Mouse (Mus musculus): ENCODE results near the gene Trmt1l. TPM values are rescaled to one million over a fixed set of nuclear protein-coding genes. Genes with fewer than 3 reads are reported as not detected.

Trmt1l gene
- 24.7 TPM for polyA plus RNA-seq (2014; fragmentation: Illumina TruSeq; extraction: RNeasy Lipid Tissue Mini Kit (QIAGEN cat#74804); ENCODE audit: low read depth, low replicate concordance)

GRCm38 (mm10) chr1:151428263-151429221, at the start of gene Trmt1l, which contains the start of gene Swt1:
TSS of gene Trmt1l (plus strand) at chr1:151428542.
TSS of gene Swt1 (minus strand) at chr1:151428455.

GRCm38 (mm10) chr1:151500531-151501361, 72.4 kb downstream of the Trmt1l start, which contains the start of gene Rnf2:
TSS of gene Rnf2 (minus strand) at chr1:151500955.

Other genes starting within 250 kb of the Trmt1l start
- gene Gm47985, start 246.0 kb upstream of the Trmt1l start, polyA plus RNA-seq (2014; fragmentation: Illumina TruSeq; extraction: RNeasy Lipid Tissue Mini Kit (QIAGEN cat#74804); ENCODE audit: low read depth, low replicate concordance), result 2.0 TPM
- gene Gm8947, start 236.2 kb upstream of the Trmt1l start, polyA plus RNA-seq (2014; fragmentation: Illumina TruSeq; extraction: RNeasy Lipid Tissue Mini Kit (QIAGEN cat#74804); ENCODE audit: low read depth, low replicate concordance), result not detected
- not detected for gene Gm47995, start 230.1 kb upstream of the Trmt1l start, polyA plus RNA-seq (2014; fragmentation: Illumina TruSeq; extraction: RNeasy Lipid Tissue Mini Kit (QIAGEN cat#74804); ENCODE audit: low read depth, low replicate concordance)
- not detected for gene 3110040M04Rik, start 224.4 kb upstream of the Trmt1l start, polyA plus RNA-seq (2014; fragmentation: Illumina TruSeq; extraction: RNeasy Lipid Tissue Mini Kit (QIAGEN cat#74804); ENCODE audit: low read depth, low replicate concordance)
- gene Gm47996, start 218.4 kb upstream of the Trmt1l start, polyA plus RNA-seq (2014; fragmentation: Illumina TruSeq; extraction: RNeasy Lipid Tissue Mini Kit (QIAGEN cat#74804); ENCODE audit: low read depth, low replicate concordance), result not detected
- 1,195 TPM for gene Ivns1abp, start 84.1 kb upstream of the Trmt1l start, polyA plus RNA-seq (2014; fragmentation: Illumina TruSeq; extraction: RNeasy Lipid Tissue Mini Kit (QIAGEN cat#74804); ENCODE audit: low read depth, low replicate concordance)
- 5.2 TPM for gene Swt1, start 87 bp upstream of the Trmt1l start, polyA plus RNA-seq (2014; fragmentation: Illumina TruSeq; extraction: RNeasy Lipid Tissue Mini Kit (QIAGEN cat#74804); ENCODE audit: low read depth, low replicate concordance)
- gene Rnf2, start 72.4 kb downstream of the Trmt1l start, polyA plus RNA-seq (2014; fragmentation: Illumina TruSeq; extraction: RNeasy Lipid Tissue Mini Kit (QIAGEN cat#74804); ENCODE audit: low read depth, low replicate concordance), result 16.9 TPM
- 10.2 TPM for gene Fam129a, start 142.6 kb downstream of the Trmt1l start, polyA plus RNA-seq (2014; fragmentation: Illumina TruSeq; extraction: RNeasy Lipid Tissue Mini Kit (QIAGEN cat#74804); ENCODE audit: low read depth, low replicate concordance)

All from heart, adult 10 weeks (tissue).